Mouse (Mus musculus) cerebellum, adult 11 months (tissue): ENCODE data around the gene Vwa8.

ENCODE experiments used
- DNase-seq: peaks from one replicate; pipeline ENCODE4 v3.0.0; 2022

Gene Vwa8

GRCm38 (mm10) chr14:79106655-79107515 lies 258.0 kb downstream of the Vwa8 start:
- DNase-seq: peak; percentile 81

- DNase-seq: no peak
These were observed 260.5 kb downstream of the Vwa8 start for GRCm38 (mm10) chr14:79109375-79109774.

GRCm38 (mm10) chr14:79110012-79110411 lies 261.2 kb downstream of the Vwa8 start:
- no peak for DNase-seq

- no peak for DNase-seq
These were observed 263.2 kb downstream of the Vwa8 start for GRCm38 (mm10) chr14:79112050-79112449.

- DNase-seq: no peak
These were observed 265.9 kb downstream of the Vwa8 start for GRCm38 (mm10) chr14:79114526-79115383.

- DNase-seq: no peak
These were observed 269.6 kb downstream of the Vwa8 start for GRCm38 (mm10) chr14:79118457-79118856.

- no peak for DNase-seq
These were observed 270.5 kb downstream of the Vwa8 start for GRCm38 (mm10) chr14:79119354-79119753.

GRCm38 (mm10) chr14:79120681-79121080 lies 271.8 kb downstream of the Vwa8 start:
- DNase-seq: no peak

GRCm38 (mm10) chr14:79123466-79123865 lies 274.6 kb downstream of the Vwa8 start:
- DNase-seq: no peak

- peak; percentile 37 for DNase-seq
These were observed 275.8 kb downstream of the Vwa8 start for GRCm38 (mm10) chr14:79124643-79125042.

GRCm38 (mm10) chr14:79126176-79126575 lies 277.3 kb downstream of the Vwa8 start:
- DNase-seq: peak; percentile 35

GRCm38 (mm10) chr14:79134891-79135334 lies 286.1 kb downstream of the Vwa8 start:
- DNase-seq: no peak

GRCm38 (mm10) chr14:79135441-79135840 lies 286.6 kb downstream of the Vwa8 start:
- DNase-seq: no peak

- DNase-seq: no peak
These were observed 287.7 kb downstream of the Vwa8 start for GRCm38 (mm10) chr14:79136585-79136984.

GRCm38 (mm10) chr14:79137100-79137499 lies 288.2 kb downstream of the Vwa8 start:
- no peak for DNase-seq

GRCm38 (mm10) chr14:79139096-79139651 lies 290.3 kb downstream of the Vwa8 start:
- no peak for DNase-seq

GRCm38 (mm10) chr14:79139918-79140825 lies 291.3 kb downstream of the Vwa8 start:
- no peak for DNase-seq

GRCm38 (mm10) chr14:79140826-79141219 lies 292.0 kb downstream of the Vwa8 start:
- peak; percentile 60 for DNase-seq

GRCm38 (mm10) chr14:79142342-79142741 lies 293.5 kb downstream of the Vwa8 start:
- DNase-seq: peak; percentile 69

GRCm38 (mm10) chr14:79143696-79144095 lies 294.8 kb downstream of the Vwa8 start:
- no peak for DNase-seq

GRCm38 (mm10) chr14:79144278-79145224 lies 295.7 kb downstream of the Vwa8 start:
- DNase-seq: no peak
